Mouse (Mus musculus) liver, embryonic 12.5 days (tissue): ENCODE results near the gene Cd96. TPM values are rescaled to one million over a fixed set of nuclear protein-coding genes. Genes with fewer than 3 reads are reported as not detected.
"Not testable (repeated sequence)": the region's sequence is repeated elsewhere in the genome, so short reads cannot be mapped to it uniquely, and the experiment has no call there.

Source experiments
- ATAC-seq: fragments of 200-750 bp; cut with Nextera tagmentation; 2 replicates; pipeline ENCODE4 v1.8.0; 2017; ENCODE audit warnings: moderate number of reproducible peaks, mild to moderate bottlenecking, moderate library complexity
- H3K27ac ChIP-seq: fragments of 300-500 bp; sonication (generic); 2 replicates; pipeline ENCODE4 v1.5.1; 2016; ENCODE audit warnings: mild to moderate bottlenecking
- H3K27me3 ChIP-seq: fragments of 300-500 bp; sonication (generic); replicated peaks from 2 replicates; pipeline ENCODE4 v1.6.1; 2016; ENCODE audit warnings: mild to moderate bottlenecking, moderate library complexity
- H3K36me3 ChIP-seq: fragments of 300-500 bp; sonication (generic); 2 replicates; pipeline ENCODE4 v1.6.1; 2016; ENCODE audit warnings: mild to moderate bottlenecking, moderate library complexity
- H3K4me1 ChIP-seq: fragments of 300-500 bp; sonication (generic); 2 replicates; pipeline ENCODE4 v1.6.1; 2016
- H3K4me2 ChIP-seq: fragments of 300-500 bp; sonication (generic); 2 replicates; pipeline ENCODE4 v1.6.1; 2016; ENCODE audit warnings: mild to moderate bottlenecking, moderate library complexity
- H3K4me3 ChIP-seq: fragments of 300-500 bp; sonication (generic); 2 replicates; pipeline ENCODE4 v1.5.1; 2016; ENCODE audit warnings: mild to moderate bottlenecking, moderate library complexity
- H3K9ac ChIP-seq: fragments of 300-500 bp; sonication (generic); 2 replicates; pipeline ENCODE4 v1.6.1; 2016; ENCODE audit warnings: mild to moderate bottlenecking, moderate library complexity
- H3K9me3 ChIP-seq: fragments of 300-500 bp; sonication (generic); replicated peaks from 2 replicates; pipeline ENCODE4 v1.6.1; 2016; ENCODE audit warnings: mild to moderate bottlenecking, moderate library complexity
- WGBS: fragments of 180-500 bp; shearing (Covaris S2); methylation state at CpG from one replicate; pipeline ENCODE4 v1.1.7; 2016; ENCODE audit not compliant: insufficient replicate concordance; 5-methylcytosine and 5-hydroxymethylcytosine counted together
- polyA plus RNA-seq: library from polyadenylated mRNA; unstranded; fragments of >200 nt; fragmentation: Nextera tagmentation; extraction: Ambion mirVana; gene quantifications from 2 replicates; pipeline ENCODE4 v1.2.1, GENCODE M21; 2016

The Cd96 gene
- 0.12 and 0.15 TPM in 2 replicates for polyA plus RNA-seq

GRCm38 (mm10) chr16:46120020-46120419 is at the start of gene Cd96:
Gene Cd96 (minus strand): TSS chr16:46120251.
- ATAC-seq, result no peak
- H3K4me1 ChIP-seq, result no peaks in the 10 kb centered on the region
- no peak within 1 kb of the TSS for H3K9ac ChIP-seq
- H3K4me2 ChIP-seq, result peak within 1 kb of the TSS; percentile 10; the same call in 1 of the 2 replicates
- no peak within 1 kb of the TSS for H3K4me3 ChIP-seq
- no peaks in the 10 kb centered on the region for H3K36me3 ChIP-seq
- no peaks in the 10 kb centered on the region for H3K27me3 ChIP-seq
- H3K9me3 ChIP-seq, result no peaks in the 10 kb centered on the region
- WGBS, result 32% methylated on average over 10 of the region's 10 CpGs
- H3K27ac ChIP-seq, result no peak within 1 kb of the TSS

- 51% methylated on average over 3 of the region's 3 CpGs for WGBS
These were observed 46.9 kb upstream of the Cd96 start for GRCm38 (mm10) chr16:46166971-46167370.

DNA sequence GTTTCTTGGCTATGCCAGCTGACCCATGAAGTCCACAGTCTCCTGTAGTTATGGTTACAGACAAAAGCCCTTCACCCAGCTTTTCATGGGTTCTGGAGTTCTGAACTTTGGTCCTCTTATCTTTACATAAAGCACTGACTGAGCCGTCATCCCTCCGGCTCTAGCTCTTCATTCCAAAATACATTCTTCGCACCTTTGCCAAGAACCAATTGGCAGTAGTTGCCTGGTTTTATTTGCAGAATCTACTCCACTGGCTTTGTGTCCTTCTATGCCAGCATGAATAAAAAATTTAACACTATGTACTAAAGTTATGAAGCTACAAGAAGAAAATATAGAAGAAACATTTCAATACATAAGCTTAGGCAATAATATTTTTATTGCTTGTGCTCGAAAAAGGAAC is 45.3 kb upstream of the Cd96 start:
- Histone ChIP-seq H3K9me3 (no peaks in the 10 kb centered on the region), H3K9ac (no peak overlapping the region), H3K4me2 (no peak overlapping the region), H3K4me1 (no peaks in the 10 kb centered on the region), H3K36me3 (no peaks in the 10 kb centered on the region), H3K27ac (no peak overlapping the region), H3K4me3 (no peak overlapping the region), H3K27me3 (no peaks in the 10 kb centered on the region)
- ATAC-seq, result no peak
- 62% methylated on average over 4 of the region's 4 CpGs for WGBS

More at GRCm38 (mm10) chr16:46166971-46167370, 46.9 kb upstream of the Cd96 start:
- Histone ChIP-seq H3K27ac (no peak overlapping the region), H3K4me3 (no peak overlapping the region), H3K4me2 (no peak overlapping the region), H3K27me3 (no peaks in the 10 kb centered on the region), H3K9me3 (no peaks in the 10 kb centered on the region), H3K4me1 (no peaks in the 10 kb centered on the region), H3K36me3 (no peaks in the 10 kb centered on the region), H3K9ac (no peak overlapping the region)
- no peak for ATAC-seq

- H3K4me3 ChIP-seq, result not testable (repeated sequence)
These were observed 34.8 kb upstream of the Cd96 start, which contains the start of gene Gm4737 for GRCm38 (mm10) chr16:46154832-46155231. Gene Gm4737 (minus strand): TSS chr16:46155077.

DNA sequence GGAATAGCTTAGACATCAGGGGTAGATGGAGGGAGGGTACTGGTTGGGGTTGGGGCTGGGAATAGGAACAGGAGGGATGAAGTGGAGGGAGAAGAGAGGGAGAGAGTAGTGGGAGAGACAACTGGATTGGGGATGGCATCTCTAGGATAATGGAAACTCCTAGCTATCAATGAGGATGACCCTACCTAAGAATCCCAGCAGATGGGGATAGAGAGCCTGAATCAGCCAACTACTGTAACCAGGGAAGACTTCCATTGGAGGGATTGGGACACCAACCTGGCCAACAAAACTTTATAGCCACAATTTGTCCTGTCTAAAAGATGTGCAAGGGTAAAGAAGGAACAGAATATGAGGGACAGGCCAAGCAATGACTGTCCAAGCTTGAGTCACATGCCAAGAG is 31.1 kb upstream of the Cd96 start:
- no peaks in the 10 kb centered on the region for H3K36me3 ChIP-seq
- ATAC-seq, result no peak
- no peak overlapping the region for H3K4me3 ChIP-seq
- no peak overlapping the region for H3K4me2 ChIP-seq
- no peaks in the 10 kb centered on the region for H3K27me3 ChIP-seq
- H3K4me1 ChIP-seq, result no peaks in the 10 kb centered on the region
- H3K9ac ChIP-seq, result no peak overlapping the region
- H3K9me3 ChIP-seq, result no peaks in the 10 kb centered on the region
- no peak overlapping the region for H3K27ac ChIP-seq

More at GRCm38 (mm10) chr16:46154832-46155231, 34.8 kb upstream of the Cd96 start, which contains the start of gene Gm4737:
- not testable (repeated sequence) for H3K27ac ChIP-seq, ATAC-seq, H3K9ac ChIP-seq, H3K4me1 ChIP-seq, H3K9me3 ChIP-seq, H3K27me3 ChIP-seq, H3K4me2 ChIP-seq, H3K36me3 ChIP-seq
- WGBS, result 93% methylated on average over 9 of the region's 16 CpGs

DNA sequence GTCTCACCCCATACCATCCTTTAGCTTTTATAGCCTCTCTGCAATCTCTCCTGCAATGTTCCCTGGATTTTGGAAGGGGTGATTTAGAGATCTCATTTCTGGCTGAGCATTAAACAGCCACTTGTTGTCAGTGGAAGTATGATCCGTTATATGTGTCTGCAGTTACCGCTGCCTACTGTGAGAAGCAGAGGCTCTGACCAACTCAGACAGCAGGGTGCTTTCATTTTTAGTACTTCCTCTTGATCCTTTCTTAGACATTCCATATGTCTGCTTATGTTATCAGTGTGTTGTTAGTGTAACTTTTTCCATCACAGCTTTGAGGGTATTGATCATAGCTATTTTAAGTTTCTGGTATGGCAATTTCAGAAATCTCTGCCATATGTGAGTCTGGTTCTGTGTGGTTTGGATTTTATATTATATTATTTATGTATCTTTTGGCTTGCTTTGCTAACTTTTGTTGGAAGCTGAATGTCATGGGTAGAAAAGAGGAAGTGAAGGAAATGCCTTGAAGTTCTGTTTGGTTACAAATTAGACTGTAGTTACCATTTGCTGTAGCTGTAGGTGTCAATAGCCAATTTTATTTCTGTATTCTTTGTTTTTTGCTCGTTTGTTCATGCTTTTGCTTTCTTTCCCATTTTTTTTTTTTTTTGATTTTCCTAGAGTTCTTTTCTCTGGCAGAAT is 28.8 kb upstream of the Cd96 start:
- no peak for ATAC-seq
- Histone ChIP-seq H3K4me1 (no peaks in the 10 kb centered on the region), H3K36me3 (no peaks in the 10 kb centered on the region), H3K27ac (no peak overlapping the region), H3K4me3 (no peak overlapping the region), H3K4me2 (no peak overlapping the region), H3K27me3 (no peaks in the 10 kb centered on the region), H3K9me3 (no peaks in the 10 kb centered on the region), H3K9ac (no peak overlapping the region)
- 36% methylated on average over 3 of the region's 3 CpGs for WGBS

DNA sequence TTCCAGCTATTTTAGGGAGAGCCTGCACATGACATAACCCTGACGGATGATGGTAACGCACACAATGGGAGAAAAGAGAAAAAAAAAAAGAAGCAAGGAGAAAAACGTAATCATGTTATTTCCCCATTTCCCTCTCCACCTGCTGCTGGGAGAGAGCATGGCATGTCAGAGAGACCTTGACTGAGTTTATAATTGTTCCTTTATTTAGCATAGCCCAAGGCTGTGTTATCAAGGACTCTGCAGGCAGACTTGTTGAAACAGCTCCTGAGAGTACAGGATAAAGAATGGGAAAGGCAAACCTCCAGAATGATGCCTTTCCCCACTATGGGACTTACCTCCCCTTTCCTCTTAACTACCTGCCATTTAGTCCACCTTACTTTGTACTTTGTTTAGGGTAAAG is 26.9 kb upstream of the Cd96 start:
- Histone ChIP-seq H3K27me3 (no peaks in the 10 kb centered on the region), H3K4me2 (no peak overlapping the region), H3K9me3 (no peaks in the 10 kb centered on the region), H3K36me3 (no peaks in the 10 kb centered on the region), H3K4me3 (no peak overlapping the region), H3K4me1 (no peaks in the 10 kb centered on the region), H3K9ac (no peak overlapping the region), H3K27ac (no peak overlapping the region)
- 72% methylated on average over 3 of the region's 3 CpGs for WGBS
- no peak for ATAC-seq

- Histone ChIP-seq H3K27me3 (no peaks in the 10 kb centered on the region), H3K9me3 (no peaks in the 10 kb centered on the region), H3K36me3 (no peaks in the 10 kb centered on the region), H3K4me2 (no peak overlapping the region), H3K27ac (no peak overlapping the region), H3K9ac (no peak overlapping the region), H3K4me1 (no peaks in the 10 kb centered on the region), H3K4me3 (no peak overlapping the region)
- ATAC-seq, result no peak
These were observed 2.2 kb upstream of the Cd96 start for GRCm38 (mm10) chr16:46122238-46122637.

- H3K9me3 ChIP-seq, result no peaks in the 10 kb centered on the region
- H3K4me1 ChIP-seq, result no peaks in the 10 kb centered on the region
- ATAC-seq, result no peak
- no peak overlapping the region for H3K27ac ChIP-seq
- H3K4me2 ChIP-seq, result no peak overlapping the region
- 34% methylated on average over 2 of the region's 2 CpGs for WGBS
- H3K27me3 ChIP-seq, result no peaks in the 10 kb centered on the region
- no peaks in the 10 kb centered on the region for H3K36me3 ChIP-seq
- no peak overlapping the region for H3K4me3 ChIP-seq
- no peak overlapping the region for H3K9ac ChIP-seq
These were observed 1.4 kb upstream of the Cd96 start for GRCm38 (mm10) chr16:46121420-46121819.

GRCm38 (mm10) chr16:46120607-46121006 is 556 bp upstream of the Cd96 start:
- Histone ChIP-seq H3K27ac (no peak overlapping the region), H3K36me3 (no peaks in the 10 kb centered on the region), H3K4me2 (no peak overlapping the region; the same call in 1 of the 2 replicates), H3K9ac (no peak overlapping the region), H3K9me3 (no peaks in the 10 kb centered on the region), H3K27me3 (no peaks in the 10 kb centered on the region), H3K4me3 (no peak overlapping the region), H3K4me1 (no peaks in the 10 kb centered on the region)
- no peak for ATAC-seq
- 35% methylated on average over 3 of the region's 3 CpGs for WGBS

- 74% methylated on average over 3 of the region's 3 CpGs for WGBS
- Histone ChIP-seq H3K27ac (no peak overlapping the region), H3K9ac (no peak overlapping the region), H3K4me1 (no peaks in the 10 kb centered on the region), H3K4me2 (no peak overlapping the region), H3K36me3 (no peaks in the 10 kb centered on the region), H3K27me3 (no peaks in the 10 kb centered on the region), H3K4me3 (no peak overlapping the region), H3K9me3 (no peaks in the 10 kb centered on the region)
- no peak for ATAC-seq
These were observed 2.4 kb downstream of the Cd96 start for GRCm38 (mm10) chr16:46117645-46118044.

- 43% methylated on average over 2 of the region's 2 CpGs for whole genome bisulfite sequencing
- Histone ChIP-seq H3K9me3 (no peaks in the 10 kb centered on the region), H3K4me1 (no peaks in the 10 kb centered on the region), H3K27ac (no peak overlapping the region), H3K4me3 (no peak overlapping the region), H3K9ac (no peak overlapping the region), H3K36me3 (no peaks in the 10 kb centered on the region), H3K4me2 (no peak overlapping the region), H3K27me3 (no peaks in the 10 kb centered on the region)
- ATAC-seq, result no peak
These were observed 5.3 kb downstream of the Cd96 start for GRCm38 (mm10) chr16:46114727-46115126.

GRCm38 (mm10) chr16:46109536-46109935 is 10.5 kb downstream of the Cd96 start:
- H3K9me3 ChIP-seq, result no peaks in the 10 kb centered on the region
- no peak for ATAC-seq
- no peaks in the 10 kb centered on the region for H3K36me3 ChIP-seq
- no peak overlapping the region for H3K4me3 ChIP-seq
- 38% methylated on average over 8 of the region's 8 CpGs for WGBS
- no peaks in the 10 kb centered on the region for H3K4me1 ChIP-seq
- H3K27me3 ChIP-seq, result no peaks in the 10 kb centered on the region
- H3K27ac ChIP-seq, result no peak overlapping the region
- no peak overlapping the region for H3K9ac ChIP-seq
- no peak overlapping the region for H3K4me2 ChIP-seq
